Mouse (Mus musculus) skeletal muscle tissue, adult 2 months (tissue): ENCODE results near the gene AI182371.

Experiments used
- DNase-seq: peaks from one replicate; pipeline ENCODE4 v3.0.0-alpha.2; 2012; ENCODE audit warnings: low read depth, low spot score

Gene AI182371

GRCm38 (mm10) chr2:35101443-35101842 lies at the start of gene AI182371:
AI182371 (minus strand) TSS chr2:35101543.
- DNase-seq: no peak

GRCm38 (mm10) chr2:35148806-35149205 lies 47.5 kb upstream of the AI182371 start:
- no peak for DNase-seq

- DNase-seq: no peak
Observed at GRCm38 (mm10) chr2:35141673-35142072, 40.3 kb upstream of the AI182371 start.

- no peak for DNase-seq
Observed at GRCm38 (mm10) chr2:35138576-35138975, 37.2 kb upstream of the AI182371 start.

- no peak for DNase-seq
Observed at GRCm38 (mm10) chr2:35133891-35134290, 32.5 kb upstream of the AI182371 start.

- no peak for DNase-seq
Observed at GRCm38 (mm10) chr2:35132662-35133055, 31.3 kb upstream of the AI182371 start.

GRCm38 (mm10) chr2:35131991-35132661 lies 30.8 kb upstream of the AI182371 start:
- peak; percentile 96 for DNase-seq

GRCm38 (mm10) chr2:35131491-35131890 lies 30.1 kb upstream of the AI182371 start:
- no peak for DNase-seq

- DNase-seq: no peak
Observed at GRCm38 (mm10) chr2:35124716-35125115, 23.4 kb upstream of the AI182371 start.

GRCm38 (mm10) chr2:35110521-35110920 lies 9.2 kb upstream of the AI182371 start:
- no peak for DNase-seq

- DNase-seq: no peak
Observed at GRCm38 (mm10) chr2:35109924-35110304, 8.6 kb upstream of the AI182371 start.

- DNase-seq: peak; percentile 86
Observed at GRCm38 (mm10) chr2:35109141-35109923, 8.0 kb upstream of the AI182371 start, which contains the start of gene Cntrl. Cntrl (plus strand) TSS chr2:35109492.

- DNase-seq: peak; percentile 9
Observed at GRCm38 (mm10) chr2:35108712-35109111, 7.4 kb upstream of the AI182371 start.

GRCm38 (mm10) chr2:35107984-35108635 lies 6.8 kb upstream of the AI182371 start:
- no peak for DNase-seq

- no peak for DNase-seq
Observed at GRCm38 (mm10) chr2:35104843-35105242, 3.5 kb upstream of the AI182371 start.

GRCm38 (mm10) chr2:35103558-35103957 lies 2.2 kb upstream of the AI182371 start:
- no peak for DNase-seq

- DNase-seq: no peak
Observed at GRCm38 (mm10) chr2:35102777-35103176, 1.4 kb upstream of the AI182371 start.

GRCm38 (mm10) chr2:35100529-35100928 lies 814 bp downstream of the AI182371 start:
- DNase-seq: no peak

GRCm38 (mm10) chr2:35087418-35087817 lies 13.9 kb downstream of the AI182371 start:
- no peak for DNase-seq

- no peak for DNase-seq
Observed at GRCm38 (mm10) chr2:35079166-35079565, 22.2 kb downstream of the AI182371 start.

- DNase-seq: no peak
Observed at GRCm38 (mm10) chr2:35074328-35074727, 27.0 kb downstream of the AI182371 start.

- no peak for DNase-seq
Observed at GRCm38 (mm10) chr2:35072547-35072946, 28.8 kb downstream of the AI182371 start.
